Mouse (Mus musculus) right cerebral cortex, postnatal 4 days (tissue): ENCODE data around the gene Ube2d1.
A peak's percentile ranks its signal among the peaks of the same experiment; 100 is the strongest.

Experiments used
- DNase-seq: peaks from one replicate; pipeline ENCODE4 v3.0.0-alpha.2; 2022

Ube2d1 gene

GRCm38 (mm10) chr10:71284511-71285125 lies 444 bp downstream of the Ube2d1 start:
- no peak for DNase-seq

GRCm38 (mm10) chr10:71284131-71284510 lies 941 bp downstream of the Ube2d1 start:
- DNase-seq = no peak

- DNase-seq = no peak
Measured at GRCm38 (mm10) chr10:71273008-71273739, 11.9 kb downstream of the Ube2d1 start.

- no peak for DNase-seq
Measured at GRCm38 (mm10) chr10:71267973-71268372, 17.1 kb downstream of the Ube2d1 start.

DNA sequence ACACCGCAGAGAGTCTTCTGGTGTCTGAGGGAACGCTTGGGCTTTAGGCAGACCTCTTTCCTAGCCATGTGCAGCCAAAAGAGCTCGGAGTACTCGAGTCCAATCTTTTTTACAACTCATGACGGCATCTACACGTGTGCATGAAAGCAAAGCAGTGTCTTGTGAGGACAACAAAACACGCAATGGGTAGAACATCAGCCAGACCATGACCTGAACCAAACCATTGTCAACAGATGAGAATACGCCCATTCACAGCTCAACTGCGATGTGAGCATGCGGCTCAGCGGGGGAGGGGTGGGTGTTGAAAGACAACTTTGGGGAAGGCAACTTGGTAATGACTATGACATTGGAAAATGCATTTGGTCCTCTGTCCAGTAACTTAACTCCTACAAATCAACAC lies 17.6 kb downstream of the Ube2d1 start:
- peak; percentile 34 for DNase-seq

DNA sequence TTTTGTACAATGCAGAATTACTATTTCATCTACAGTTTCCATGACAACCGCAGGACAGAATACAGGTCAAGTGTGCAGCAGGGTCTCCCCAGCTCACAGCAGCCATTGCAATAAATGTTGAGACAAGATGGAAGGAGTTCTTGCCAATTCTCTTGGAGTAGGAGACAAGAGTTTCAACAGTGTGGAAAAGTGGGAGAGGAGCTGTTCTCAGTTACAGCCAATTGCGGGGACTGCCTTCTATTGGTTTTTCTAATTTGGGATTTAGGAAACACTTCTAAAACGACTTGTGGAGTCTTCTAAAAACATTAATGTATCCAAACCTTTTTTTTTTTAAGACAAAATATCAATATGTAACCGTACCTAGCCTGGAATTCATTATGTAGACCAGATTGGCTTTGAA lies 20.0 kb downstream of the Ube2d1 start:
- no peak for DNase-seq

GRCm38 (mm10) chr10:71261637-71262036 lies 23.4 kb downstream of the Ube2d1 start:
- no peak for DNase-seq

- DNase-seq = no peak
Measured at GRCm38 (mm10) chr10:71258943-71259342, 26.1 kb downstream of the Ube2d1 start.

DNA sequence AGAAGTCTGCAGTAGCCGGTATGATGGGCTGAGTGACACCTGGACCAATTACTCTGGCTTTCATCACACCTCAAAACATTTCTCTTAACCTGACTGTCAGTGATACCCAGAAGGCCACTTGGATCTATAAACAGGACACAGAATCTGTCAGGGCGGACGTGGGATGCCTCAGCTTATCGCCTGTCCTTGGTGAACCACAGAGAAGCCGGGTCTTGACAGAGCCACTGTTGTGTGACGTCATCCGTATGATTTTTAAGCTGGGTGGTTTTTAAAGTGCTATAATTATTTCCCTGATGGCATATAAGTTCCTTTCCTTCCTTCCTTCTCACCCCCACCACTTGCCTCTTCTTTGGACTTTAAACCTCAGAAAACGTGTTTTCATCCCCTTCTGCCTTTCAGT lies 26.5 kb downstream of the Ube2d1 start:
- DNase-seq = no peak

- no peak for DNase-seq
Measured at GRCm38 (mm10) chr10:71253147-71253546, 31.9 kb downstream of the Ube2d1 start.

- no peak for DNase-seq
Measured at GRCm38 (mm10) chr10:71252421-71252820, 32.6 kb downstream of the Ube2d1 start.

DNA sequence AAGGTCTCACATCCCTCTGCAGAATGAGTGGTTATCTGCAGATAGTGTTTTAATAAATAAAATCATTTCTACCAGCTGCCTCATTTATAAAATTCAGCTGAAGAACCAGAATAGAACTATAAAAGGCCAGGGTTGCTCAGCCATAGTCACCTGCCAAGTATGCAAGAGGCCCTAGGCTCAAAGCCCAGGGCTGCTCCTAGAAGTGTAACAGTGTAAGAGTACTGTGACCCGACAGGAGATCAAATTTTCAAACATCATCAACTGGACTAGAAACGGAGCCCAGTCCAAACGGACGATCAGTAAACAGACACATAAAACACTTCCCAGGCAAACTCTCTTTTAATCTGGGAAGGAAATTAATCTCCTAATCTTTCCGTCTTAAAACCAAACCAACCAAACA lies 33.2 kb downstream of the Ube2d1 start:
- no peak for DNase-seq

DNA sequence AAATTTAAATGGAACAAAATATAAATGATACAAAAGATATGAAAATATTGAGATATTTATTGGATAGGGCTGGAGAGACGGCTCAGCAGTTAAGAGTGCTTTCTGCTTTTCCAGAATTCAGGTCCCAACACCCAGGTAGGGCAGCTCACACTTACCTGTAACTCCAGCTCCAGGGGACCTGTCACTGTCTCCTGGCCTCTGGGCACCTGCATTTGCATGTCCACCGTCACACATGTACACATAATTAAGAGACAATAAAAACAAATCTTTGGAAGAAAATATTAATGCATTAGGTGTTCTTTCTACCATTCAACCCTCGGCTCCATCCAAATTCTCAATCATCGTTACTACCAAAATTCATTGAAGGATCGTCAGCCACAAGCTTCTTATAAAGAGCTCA lies 33.8 kb downstream of the Ube2d1 start:
- DNase-seq = no peak

GRCm38 (mm10) chr10:71250472-71250871 lies 34.6 kb downstream of the Ube2d1 start:
- no peak for DNase-seq

GRCm38 (mm10) chr10:71249086-71249880 lies 35.8 kb downstream of the Ube2d1 start:
- DNase-seq = no peak

- DNase-seq = no peak
Measured at GRCm38 (mm10) chr10:71246956-71247355, 38.1 kb downstream of the Ube2d1 start.

DNA sequence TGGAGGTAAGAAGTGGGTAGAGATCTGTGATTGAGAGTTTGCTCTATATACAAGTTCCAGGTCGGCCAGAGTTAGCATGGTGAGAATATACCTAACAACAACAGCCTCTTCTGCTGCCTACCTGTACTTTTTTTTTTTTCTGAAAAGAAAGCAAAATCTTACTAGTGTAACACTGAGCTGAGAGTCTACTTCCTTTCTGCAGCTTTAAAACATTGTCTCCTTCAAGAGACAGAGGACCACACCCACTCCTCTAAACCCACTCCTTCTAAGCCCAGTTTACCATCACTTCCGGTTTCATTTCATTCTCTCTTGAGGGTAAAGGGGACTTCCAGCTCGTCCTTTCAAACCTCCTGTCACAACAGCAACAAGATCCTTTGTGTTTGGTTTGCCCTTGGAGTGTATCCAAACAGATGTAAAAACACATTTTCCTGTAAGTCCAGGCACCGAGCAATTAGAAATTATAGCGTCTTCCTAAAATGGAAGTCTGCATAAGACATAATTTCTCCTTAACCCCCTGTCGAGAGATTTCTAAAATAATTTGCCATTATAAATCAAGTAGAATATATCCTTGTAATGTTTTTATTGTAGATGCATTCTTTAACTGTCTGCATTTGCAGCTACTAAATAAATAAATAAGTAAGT lies 45.5 kb downstream of the Ube2d1 start:
- no peak for DNase-seq

GRCm38 (mm10) chr10:71238240-71238554 lies 46.9 kb downstream of the Ube2d1 start, which contains the start of gene Tfam:
TSS of gene Tfam (minus strand) at chr10:71238280.
- DNase-seq = no peak

GRCm38 (mm10) chr10:71237516-71238239 lies 47.4 kb downstream of the Ube2d1 start:
- peak; percentile 95 for DNase-seq

GRCm38 (mm10) chr10:71234071-71234470 lies 51.0 kb downstream of the Ube2d1 start:
- DNase-seq = no peak

GRCm38 (mm10) chr10:71225894-71226293 lies 59.2 kb downstream of the Ube2d1 start:
- peak; percentile 98 for DNase-seq

- DNase-seq = no peak
Measured at GRCm38 (mm10) chr10:71223101-71223500, 62.0 kb downstream of the Ube2d1 start.

DNA sequence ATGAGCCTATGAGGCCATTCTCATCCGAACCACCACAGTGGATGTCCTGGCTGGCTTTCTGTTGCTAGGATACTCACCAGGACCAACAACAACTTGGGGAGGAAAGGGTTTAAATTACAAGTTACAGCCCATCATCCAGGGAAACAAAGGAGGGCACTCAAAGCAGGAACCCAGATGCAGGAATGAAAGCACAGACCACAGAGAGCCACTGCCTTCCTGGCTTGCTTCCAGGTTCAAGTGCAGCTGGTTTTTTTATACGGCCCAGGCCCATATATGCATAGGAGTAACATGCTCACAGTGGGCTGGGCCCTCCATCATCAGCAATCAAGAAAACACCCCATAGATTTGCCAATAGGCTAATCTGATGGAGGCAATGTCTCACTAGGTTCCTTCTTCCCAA lies 62.4 kb downstream of the Ube2d1 start:
- DNase-seq = no peak
